Mouse (Mus musculus): ENCODE measurements at regions not wholly inside any gene's neighbourhood (a gene's known extent, or its start where the extent isn't known, plus 50 kb on each side); places are given as distances from the start of the nearest gene placed in this dataset.

GRCm38 (mm10) chr12:77045956-77046355 lies 84.0 kb upstream of the Max start:
- TF ChIP-seq CTCF (IDR thresholded peaks at IDR 0.05; ENCODE audit: borderline replicate concordance, insufficient read depth, low read length) = no peak
- TF ChIP-seq POLR2A (IDR thresholded peaks at IDR 0.05; ENCODE audit: low read depth, low read length) = no peak
